Mouse (Mus musculus): ENCODE measurements at regions not wholly inside any gene's neighbourhood (a gene's known extent, or its start where the extent isn't known, plus 50 kb on each side); places are given as distances from the start of the nearest gene placed in this dataset.

DNA sequence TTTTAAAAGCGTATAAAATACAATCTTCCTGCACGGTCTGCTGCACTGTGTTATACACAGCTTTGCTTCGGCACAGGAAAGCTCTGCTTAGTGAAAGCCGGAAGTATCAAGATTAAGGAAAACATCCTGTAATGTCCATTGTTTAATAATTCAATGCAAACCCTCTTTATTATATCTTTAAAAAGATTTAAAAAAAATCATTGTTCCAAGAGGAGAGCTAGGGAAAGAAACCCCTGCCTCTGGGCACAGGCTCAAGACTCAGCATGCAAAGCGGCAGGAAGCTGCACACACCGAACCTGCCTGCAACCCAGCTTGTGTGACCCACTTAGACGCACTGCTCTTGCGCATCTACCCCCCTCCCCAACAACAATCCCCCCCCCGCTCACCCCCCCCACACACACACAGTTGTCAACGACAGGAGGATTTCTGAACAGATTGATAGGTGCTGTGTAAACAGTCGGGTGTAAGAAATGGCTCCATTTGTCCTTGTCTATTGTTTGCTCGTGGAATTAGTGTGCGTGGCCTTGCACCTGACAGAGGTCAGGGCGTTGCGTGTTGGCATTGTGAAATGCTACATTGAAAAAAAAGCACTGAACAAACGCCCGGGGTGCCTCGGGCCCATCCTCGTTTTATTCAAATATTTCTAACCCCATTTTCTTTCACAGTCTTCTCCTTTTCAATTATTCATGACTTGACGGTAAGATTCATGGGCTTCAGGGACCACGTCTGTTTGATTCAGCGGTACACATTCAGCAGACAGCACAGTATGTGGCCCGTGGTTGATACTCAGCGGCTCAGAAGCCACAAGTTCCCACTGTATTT, 66.5 kb upstream of the Acbd6 start:
- Histone ChIP-seq H3K4me1 (ENCODE audit: control insufficient read depth, insufficient read depth, low read length) (peaks cover 18% of the 10 kb centered on the region), H3K27ac (ENCODE audit: insufficient read depth, low read depth, low read length) (no peak overlapping the region), H3K4me3 (ENCODE audit: insufficient read depth, low read length) (no peak overlapping the region)
- no peak for TF ChIP-seq CTCF (IDR thresholded peaks at IDR 0.05; ENCODE audit: low read depth, low read length)
- TF ChIP-seq POLR2A (IDR thresholded peaks at IDR 0.05; ENCODE audit: borderline replicate concordance, low read depth, low read length): no peak

DNA sequence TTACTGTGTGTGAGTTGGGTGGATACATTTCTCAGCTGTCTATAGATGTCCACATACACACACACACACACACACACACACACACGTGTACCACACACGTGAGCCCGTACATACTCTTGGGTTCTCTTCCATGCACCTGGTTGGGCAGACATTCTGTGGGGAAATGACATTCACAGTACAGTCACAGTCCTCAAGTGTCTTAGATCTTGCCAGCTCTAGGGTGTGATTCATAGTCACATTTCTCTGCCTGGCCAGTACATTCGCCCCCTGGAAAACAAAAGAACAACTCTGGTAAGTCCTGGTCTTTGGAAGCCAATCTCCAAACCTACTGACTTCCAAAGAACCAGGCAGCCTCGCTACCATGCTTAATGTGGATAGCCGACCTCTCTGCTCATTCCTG, 64.6 kb upstream of the Acbd6 start:
- Histone ChIP-seq H3K4me3 (ENCODE audit: insufficient read depth, low read length) (no peak overlapping the region), H3K4me1 (ENCODE audit: control insufficient read depth, insufficient read depth, low read length) (peaks cover 18% of the 10 kb centered on the region), H3K27ac (ENCODE audit: insufficient read depth, low read depth, low read length) (peak overlapping the region; percentile 29)
- no peak for TF ChIP-seq POLR2A (IDR thresholded peaks at IDR 0.05; ENCODE audit: borderline replicate concordance, low read depth, low read length)
- TF ChIP-seq CTCF (IDR thresholded peaks at IDR 0.05; ENCODE audit: low read depth, low read length): no peak

DNA sequence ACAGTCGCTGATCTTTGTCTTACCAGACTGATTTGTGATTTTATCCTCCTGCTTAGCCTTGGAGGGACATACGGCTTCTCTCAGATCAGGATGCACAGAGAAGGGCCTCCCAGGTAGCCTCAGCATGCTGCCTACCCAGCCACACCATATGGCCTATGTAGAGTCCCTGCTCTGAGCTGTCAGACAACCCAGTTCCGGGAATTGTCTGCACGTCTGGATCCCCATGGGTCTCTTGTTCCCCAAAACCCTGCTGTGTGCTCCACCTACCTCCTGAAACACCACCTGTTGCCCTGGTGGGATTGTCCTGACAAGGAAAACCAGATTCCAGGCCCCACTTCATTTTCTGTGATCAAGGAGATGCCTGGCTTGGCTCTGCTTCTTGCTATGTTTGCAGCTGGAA, 64.1 kb upstream of the Acbd6 start:
- no peak for TF ChIP-seq CTCF (IDR thresholded peaks at IDR 0.05; ENCODE audit: low read depth, low read length)
- no peak for TF ChIP-seq POLR2A (IDR thresholded peaks at IDR 0.05; ENCODE audit: borderline replicate concordance, low read depth, low read length)
- Histone ChIP-seq H3K4me3 (ENCODE audit: insufficient read depth, low read length) (no peak overlapping the region), H3K27ac (ENCODE audit: insufficient read depth, low read depth, low read length) (peak overlapping the region; percentile 29), H3K4me1 (ENCODE audit: control insufficient read depth, insufficient read depth, low read length) (peaks cover 18% of the 10 kb centered on the region)

DNA sequence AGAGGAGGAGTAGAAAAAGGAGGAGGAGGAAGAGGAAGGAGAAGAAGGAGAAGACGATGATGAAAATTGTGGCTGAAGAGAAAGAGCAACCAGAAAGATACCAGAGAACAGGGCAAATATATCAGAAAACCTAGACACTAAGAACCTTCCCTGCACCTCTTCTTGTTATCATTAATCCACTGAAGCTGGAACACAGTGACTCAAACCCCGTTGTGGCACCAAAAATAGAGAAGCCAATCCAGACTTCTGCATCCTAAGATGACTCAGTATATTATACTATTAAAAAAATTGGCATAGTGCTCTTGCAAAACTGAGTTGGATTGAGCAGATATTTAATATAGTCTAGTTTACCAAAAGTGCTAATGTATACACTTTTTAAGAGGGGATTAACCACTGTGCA, 63.6 kb upstream of the Acbd6 start:
- no peak for TF ChIP-seq POLR2A (IDR thresholded peaks at IDR 0.05; ENCODE audit: borderline replicate concordance, low read depth, low read length)
- no peak for TF ChIP-seq CTCF (IDR thresholded peaks at IDR 0.05; ENCODE audit: low read depth, low read length)
- peak overlapping the region; percentile 29 for H3K27ac ChIP-seq (ENCODE audit: insufficient read depth, low read depth, low read length)
- no peak overlapping the region for H3K4me3 ChIP-seq (ENCODE audit: insufficient read depth, low read length)
- peaks cover 18% of the 10 kb centered on the region for H3K4me1 ChIP-seq (ENCODE audit: control insufficient read depth, insufficient read depth, low read length)

DNA sequence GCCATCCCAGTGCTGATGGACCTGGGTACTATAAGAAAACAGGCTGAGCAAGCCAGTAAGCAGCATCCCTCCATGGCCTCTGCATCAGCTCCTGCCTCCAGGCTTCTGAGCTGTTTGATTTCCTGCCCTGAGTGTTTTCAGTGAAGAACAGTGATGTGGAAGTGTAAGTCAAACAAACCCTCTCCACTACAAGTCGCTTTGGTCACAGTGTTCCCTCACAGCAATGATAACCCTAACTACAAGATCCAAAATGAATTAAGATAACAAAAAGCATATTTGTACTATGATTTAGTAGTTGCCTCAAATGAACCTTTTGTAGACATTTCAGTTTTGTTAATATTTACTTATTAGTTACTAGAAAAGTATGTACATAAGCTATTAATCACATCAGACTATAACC, 58.2 kb upstream of the Acbd6 start:
- TF ChIP-seq POLR2A (IDR thresholded peaks at IDR 0.05; ENCODE audit: borderline replicate concordance, low read depth, low read length) (no peak), CTCF (IDR thresholded peaks at IDR 0.05; ENCODE audit: low read depth, low read length) (no peak)
- peaks cover 4% of the 10 kb centered on the region for H3K4me1 ChIP-seq (ENCODE audit: control insufficient read depth, insufficient read depth, low read length)
- H3K4me3 ChIP-seq (ENCODE audit: insufficient read depth, low read length): no peak overlapping the region
- no peak overlapping the region for H3K27ac ChIP-seq (ENCODE audit: insufficient read depth, low read depth, low read length)

DNA sequence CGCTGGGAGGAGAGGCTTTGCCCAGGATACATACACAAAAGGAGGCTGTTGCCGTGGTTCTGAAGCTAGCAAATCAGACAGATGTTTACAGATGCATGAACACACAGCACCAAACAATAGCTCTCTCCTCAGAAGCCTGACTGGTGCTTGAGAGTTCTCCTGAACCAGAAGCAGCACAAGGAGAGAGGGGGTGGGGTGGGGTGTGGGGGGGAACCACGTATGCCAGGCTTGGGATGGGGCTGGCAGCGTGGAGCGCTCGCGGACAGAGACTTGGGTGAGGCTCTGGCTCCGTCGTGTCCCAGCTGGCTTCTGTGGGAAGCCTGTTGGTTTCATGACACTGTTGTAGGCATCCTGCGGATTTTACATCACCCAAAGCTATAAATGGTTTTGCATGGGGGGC, 55.1 kb upstream of the Acbd6 start:
- Histone ChIP-seq H3K27ac (ENCODE audit: insufficient read depth, low read depth, low read length) (no peak overlapping the region), H3K4me1 (ENCODE audit: control insufficient read depth, insufficient read depth, low read length) (no peaks in the 10 kb centered on the region), H3K4me3 (ENCODE audit: insufficient read depth, low read length) (no peak overlapping the region)
- TF ChIP-seq POLR2A (IDR thresholded peaks at IDR 0.05; ENCODE audit: borderline replicate concordance, low read depth, low read length): no peak
- TF ChIP-seq CTCF (IDR thresholded peaks at IDR 0.05; ENCODE audit: low read depth, low read length): no peak

DNA sequence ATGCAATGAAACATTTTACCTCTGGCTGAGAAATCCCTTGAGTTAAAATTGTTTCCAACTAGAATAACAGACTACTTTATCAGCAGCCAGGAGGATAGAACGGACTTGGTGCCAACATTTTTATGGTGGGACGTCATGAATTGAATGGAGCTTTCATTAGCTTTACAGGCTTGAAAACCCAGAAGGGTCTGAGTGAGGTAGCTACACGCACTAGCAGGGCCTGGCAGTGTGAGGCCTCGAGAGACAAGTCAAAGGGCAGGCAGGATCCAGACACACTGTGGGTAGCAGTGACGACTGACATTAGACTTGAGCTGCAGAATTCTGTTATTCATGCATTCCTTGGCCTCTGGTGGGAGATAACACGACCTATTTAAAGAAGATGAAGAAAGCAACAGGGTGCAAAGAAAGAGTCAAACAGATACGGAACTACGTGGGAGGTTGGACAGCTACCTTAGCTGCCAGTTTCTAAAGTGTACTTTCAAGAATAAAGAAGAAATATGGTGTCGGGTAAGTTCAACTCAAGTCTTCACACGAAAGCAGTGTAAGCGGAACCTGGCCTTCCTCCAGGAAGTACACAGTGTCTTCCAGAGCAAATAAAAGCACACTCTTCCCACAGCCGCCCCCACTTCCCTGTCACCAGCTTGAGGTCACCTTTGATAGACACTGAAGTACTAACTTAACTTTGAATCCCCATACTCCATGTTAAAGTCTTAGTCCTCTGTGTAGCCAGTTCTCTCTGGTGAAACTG, 53.2 kb upstream of the Acbd6 start:
- TF ChIP-seq CTCF (IDR thresholded peaks at IDR 0.05; ENCODE audit: low read depth, low read length) (no peak), POLR2A (IDR thresholded peaks at IDR 0.05; ENCODE audit: borderline replicate concordance, low read depth, low read length) (no peak)
- Histone ChIP-seq H3K4me1 (ENCODE audit: control insufficient read depth, insufficient read depth, low read length) (no peaks in the 10 kb centered on the region), H3K4me3 (ENCODE audit: insufficient read depth, low read length) (no peak overlapping the region), H3K27ac (ENCODE audit: insufficient read depth, low read depth, low read length) (no peak overlapping the region)

DNA sequence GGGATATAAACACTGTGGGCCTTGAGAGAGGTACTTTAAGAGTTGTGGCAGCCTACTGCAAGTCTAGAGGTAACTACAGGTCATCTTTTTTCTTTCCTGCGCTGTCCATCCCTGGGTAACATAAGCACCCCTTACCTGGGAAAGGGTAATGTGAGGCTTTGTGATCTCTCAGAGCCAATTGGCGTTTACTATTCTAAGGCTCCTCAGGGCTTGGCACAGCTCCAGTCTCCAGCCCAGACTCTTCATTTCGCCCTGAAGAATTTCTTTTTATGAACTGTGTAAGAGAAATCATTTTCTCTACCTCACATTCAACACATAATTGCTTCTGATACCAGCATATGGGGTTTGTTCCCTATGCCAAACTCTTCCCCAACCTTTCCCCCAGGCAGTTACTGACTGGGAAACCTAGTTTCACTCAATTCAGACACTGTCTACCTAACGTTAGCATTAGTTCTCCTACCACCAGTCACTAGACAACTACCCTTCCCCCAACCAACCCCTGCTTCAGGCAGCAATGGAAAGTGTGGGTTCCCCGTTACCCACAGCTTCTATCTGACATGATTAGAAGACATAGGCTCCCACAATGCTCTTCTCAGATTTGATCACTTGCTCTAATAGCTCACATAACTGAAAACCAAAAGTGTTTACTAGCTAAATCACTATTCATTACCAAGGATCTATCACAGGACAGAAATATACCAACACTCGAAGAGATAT, 52.4 kb upstream of the Acbd6 start:
- H3K27ac ChIP-seq (ENCODE audit: insufficient read depth, low read depth, low read length): no peak overlapping the region
- no peak overlapping the region for H3K4me3 ChIP-seq (ENCODE audit: insufficient read depth, low read length)
- peaks cover 3% of the 10 kb centered on the region for H3K4me1 ChIP-seq (ENCODE audit: control insufficient read depth, insufficient read depth, low read length)
- no peak for TF ChIP-seq POLR2A (IDR thresholded peaks at IDR 0.05; ENCODE audit: borderline replicate concordance, low read depth, low read length)
- TF ChIP-seq CTCF (IDR thresholded peaks at IDR 0.05; ENCODE audit: low read depth, low read length): no peak
